Mouse (Mus musculus) activated CD4-positive, CD25-positive, alpha-beta regulatory T cell, adult 9 weeks (primary cell): ENCODE data around the gene Dzip1. TPM values are rescaled to one million over a fixed set of nuclear protein-coding genes. Genes with fewer than 3 reads are reported as not detected.

Experiments used
- polyA plus RNA-seq: library from polyadenylated mRNA; unstranded; fragments of 100-300 nt; shearing (Covaris generic); gene quantifications from one replicate; pipeline ENCODE4 v1.2.1, GENCODE M21; 2017

Dzip1 gene
- 9.7 TPM for polyA plus RNA-seq

DNA sequence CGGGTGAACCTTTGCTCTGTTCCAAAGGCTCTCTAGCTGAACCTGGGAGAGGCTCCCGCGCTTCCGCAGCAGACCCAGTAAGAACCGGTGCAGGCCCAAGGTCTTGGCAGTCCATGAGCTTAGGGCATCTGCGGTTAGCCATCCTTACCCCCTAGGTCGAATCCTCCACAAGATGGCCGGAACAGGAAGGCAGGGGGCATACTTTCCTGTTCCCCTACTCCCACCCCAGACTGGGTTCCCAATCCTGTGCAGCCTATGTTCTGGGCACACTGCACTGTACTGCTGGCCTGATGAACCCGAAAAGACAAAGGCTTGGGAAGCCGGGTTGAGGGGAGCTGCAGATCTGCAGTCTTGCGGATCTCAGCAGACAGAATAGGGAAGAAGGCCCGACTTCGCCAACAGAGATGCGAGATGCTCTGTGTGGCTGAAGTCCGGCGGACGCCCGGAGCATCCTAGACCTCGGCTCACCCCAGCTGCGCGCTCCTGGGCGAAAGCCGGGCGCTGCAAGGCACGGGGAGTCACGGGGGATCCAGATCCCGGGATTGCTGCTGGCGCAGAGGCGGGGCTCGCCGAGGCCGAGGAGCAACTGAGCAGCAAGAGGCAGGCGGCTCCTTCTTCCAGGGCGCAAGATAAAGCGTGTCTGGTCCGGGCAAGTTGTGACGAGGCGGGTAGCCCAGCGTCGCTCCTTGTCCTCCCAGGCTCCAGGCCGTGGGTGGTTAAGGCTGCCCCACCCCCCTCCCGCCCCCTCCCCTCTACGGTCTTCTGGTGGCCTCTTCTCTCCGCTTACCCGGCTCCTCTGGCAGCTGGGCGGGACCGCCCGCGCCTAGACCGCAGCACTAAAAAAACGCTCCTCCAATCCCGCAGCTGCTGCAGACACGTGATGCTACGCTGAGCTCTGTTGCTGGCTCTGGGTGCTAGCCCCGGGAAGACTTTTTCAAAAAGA, at the start of gene Dzip1:
TSS of gene Dzip1 (minus strand) at position 788 of the 943 bp plus-strand sequence.

DNA sequence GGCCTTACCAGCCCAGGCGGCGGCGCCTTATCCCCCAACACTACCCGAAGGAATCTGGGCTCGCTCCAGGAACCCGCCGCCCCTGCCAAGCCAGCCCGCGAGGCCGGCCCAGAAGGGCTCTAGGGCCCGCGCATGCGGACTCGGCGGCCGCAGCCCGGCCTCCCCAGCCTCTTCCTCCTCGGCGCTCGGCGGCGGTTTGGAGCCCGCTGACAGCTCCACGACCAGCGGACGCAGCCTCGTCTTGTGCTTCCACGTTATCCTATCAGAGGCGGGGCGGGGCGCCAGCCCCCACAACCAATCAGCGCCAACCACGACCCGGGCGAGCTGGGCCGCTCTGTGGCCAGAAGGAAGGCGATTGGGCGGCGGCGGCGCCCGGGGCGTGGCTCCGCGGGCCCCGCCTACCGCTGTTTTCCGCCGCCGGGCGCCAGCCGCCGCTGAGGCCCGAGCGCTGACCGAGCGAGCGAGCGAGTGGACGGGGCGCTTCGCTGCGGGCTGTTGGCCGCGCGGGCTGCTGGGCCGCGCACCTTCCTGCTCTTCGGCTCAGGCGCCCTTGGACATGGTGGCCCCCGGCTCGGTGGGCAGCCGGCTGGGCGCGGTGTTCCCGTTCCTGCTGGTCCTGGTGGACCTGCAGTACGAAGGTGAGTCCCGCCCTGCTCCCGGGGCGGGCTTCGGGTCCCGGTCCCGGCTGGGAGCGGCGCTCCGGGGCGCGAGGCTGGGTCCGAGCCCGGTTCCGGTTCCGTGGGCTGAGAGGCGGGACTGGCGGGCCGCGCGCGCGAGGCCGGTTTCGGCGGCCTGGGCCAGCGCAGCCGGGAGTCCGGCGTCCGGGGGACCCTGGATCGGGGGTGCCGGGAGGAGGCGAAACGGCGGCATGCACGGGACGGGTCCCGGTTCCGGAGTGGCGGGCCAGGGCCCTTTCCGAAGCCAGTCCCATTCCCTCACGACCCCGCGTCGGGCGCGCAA, 12.6 kb upstream of the Dzip1 start, which contains the start of gene Dnajc3:
TSS of gene Dnajc3 (plus strand) at position 444 of the 960 bp plus-strand sequence.

Other genes with a start within 250 kb of the Dzip1 start
- 15.0 TPM for gene Abcc4, start 219.2 kb downstream of the Dzip1 start, polyA plus RNA-seq
- gene Cldn10, start 137.6 kb downstream of the Dzip1 start, polyA plus RNA-seq = 4.2 TPM
- gene Dnajc3, start 12.5 kb upstream of the Dzip1 start, polyA plus RNA-seq = 31.9 TPM
- gene Uggt2, start 174.0 kb upstream of the Dzip1 start, polyA plus RNA-seq = 1.4 TPM
- not detected for gene Hs6st3, start 212.9 kb upstream of the Dzip1 start, polyA plus RNA-seq